Mouse (Mus musculus) heart, postnatal 0 days (tissue): ENCODE measurements around the gene Ybx2.
A peak's percentile ranks its signal among the peaks of the same experiment; 100 is the strongest.

Source experiments
- CTCF ChIP-seq: IDR thresholded peaks from 2 replicates; pipeline ENCODE4 v1.5.1; 2016; ENCODE audit warnings: antibody characterized with exemption, control low read depth, low read depth
- EP300 ChIP-seq: IDR thresholded peaks from 2 replicates; pipeline ENCODE4 v1.6.1; 2016; ENCODE audit warnings: antibody characterized with exemption, low read depth

DNA sequence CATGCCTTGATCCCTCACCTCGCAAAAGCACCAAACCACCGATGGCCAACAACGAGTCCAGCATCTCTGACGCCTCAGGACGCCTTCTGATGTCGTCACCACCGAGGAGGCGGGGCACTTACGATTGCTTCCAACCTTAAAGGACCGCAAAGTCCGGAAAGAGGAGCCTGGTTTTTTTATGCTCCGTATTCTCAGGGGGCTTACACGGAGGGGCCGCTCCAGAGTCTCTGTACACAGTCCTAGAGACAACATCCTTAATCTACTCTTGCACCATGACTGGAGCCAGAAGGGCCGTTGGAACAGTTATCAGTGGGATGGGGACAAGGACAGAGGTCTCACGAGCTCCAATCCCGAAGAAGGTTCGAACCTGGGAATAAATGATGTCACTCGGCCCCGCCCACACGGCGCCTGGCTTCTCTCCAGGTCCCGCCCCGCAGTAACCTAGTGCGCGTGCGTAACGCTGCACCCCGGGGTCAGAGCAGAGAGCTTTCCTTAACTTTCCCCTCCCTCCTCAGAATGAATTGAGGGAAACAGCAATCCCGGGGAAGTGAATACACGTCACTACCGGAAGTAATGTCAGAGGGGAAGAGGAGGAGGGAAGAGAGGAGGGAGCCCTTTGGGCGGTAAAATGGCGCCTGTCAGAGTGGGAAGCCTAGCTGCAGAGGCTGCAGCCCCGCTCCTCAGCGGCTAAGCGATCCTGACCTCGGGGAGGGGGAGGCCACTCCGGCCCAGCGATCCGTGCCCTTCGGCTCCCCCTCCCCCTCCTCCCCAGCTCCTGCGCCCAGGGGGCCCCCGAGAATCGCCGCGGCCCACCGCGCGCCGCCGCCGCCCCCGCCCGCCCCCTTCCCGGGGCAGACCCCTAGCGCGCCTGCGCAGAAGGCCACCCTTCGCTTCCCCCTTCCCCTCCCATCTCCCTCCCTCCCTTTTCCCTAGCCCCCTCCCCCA is 44.9 kb downstream of the Ybx2 start:
- TF ChIP-seq CTCF (no peak), EP300 (peak; percentile 66)
